Mouse (Mus musculus): Measurements from ENCODE around the gene Pip5k1c.

The Pip5k1c gene

GRCm38 (mm10) chr10:81284189-81284588 is 8.6 kb upstream of the Pip5k1c start:
- DNase-seq (ENCODE audit: low spot score) = no peak

- no peak for DNase-seq (ENCODE audit: low spot score)
These were observed 8.0 kb upstream of the Pip5k1c start for GRCm38 (mm10) chr10:81284719-81285118.

GRCm38 (mm10) chr10:81285694-81286450 is 6.9 kb upstream of the Pip5k1c start:
- DNase-seq (ENCODE audit: low spot score) = peak; percentile 94

- DNase-seq (ENCODE audit: low spot score) = no peak
These were observed 6.2 kb upstream of the Pip5k1c start for GRCm38 (mm10) chr10:81286586-81286985.

- DNase-seq (ENCODE audit: low spot score) = peak; percentile 45
These were observed 5.1 kb upstream of the Pip5k1c start for GRCm38 (mm10) chr10:81287513-81288157.

DNA sequence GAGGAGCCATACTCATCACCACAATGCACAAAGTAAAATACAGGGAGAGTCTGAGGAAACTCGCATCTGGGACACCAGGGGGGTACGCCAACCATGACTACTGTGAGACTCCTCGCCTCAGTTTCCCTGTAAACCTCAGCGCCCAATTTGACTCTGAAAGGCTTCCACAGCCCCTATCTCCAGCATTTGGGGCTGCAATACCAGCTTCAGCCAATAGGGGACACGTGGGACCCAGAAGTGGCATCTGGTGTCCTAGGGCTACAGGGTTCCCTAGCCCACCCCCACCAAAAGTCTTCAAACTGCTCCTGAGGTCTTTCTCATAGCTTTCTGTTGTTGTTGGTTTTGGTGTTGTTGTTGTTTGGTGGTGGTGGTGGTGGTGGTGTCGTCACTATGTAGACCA is 4.2 kb upstream of the Pip5k1c start:
- peak; percentile 59 for DNase-seq (ENCODE audit: low spot score)

DNA sequence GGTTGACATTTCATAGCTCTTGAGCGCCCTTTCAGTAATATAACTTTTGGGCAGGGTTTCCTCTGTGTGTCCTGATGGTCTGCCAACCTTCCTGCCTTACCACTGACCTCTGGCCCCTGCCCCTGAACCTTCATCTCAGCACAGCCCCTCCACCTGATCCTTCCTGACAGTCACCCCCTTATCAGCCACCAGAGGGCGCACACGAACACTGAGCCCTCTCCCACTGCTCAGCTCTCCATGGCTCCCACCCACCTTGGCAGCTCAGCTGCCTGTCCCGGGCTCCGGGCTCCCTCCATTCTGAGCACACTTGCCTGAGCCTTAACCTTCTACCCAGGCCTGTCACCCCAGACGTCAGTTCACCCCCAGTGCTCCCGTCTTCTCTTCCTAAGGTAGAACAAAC is 3.5 kb upstream of the Pip5k1c start:
- peak; percentile 85 for DNase-seq (ENCODE audit: low spot score)

GRCm38 (mm10) chr10:81289811-81290210 is 3.0 kb upstream of the Pip5k1c start:
- DNase-seq (ENCODE audit: low spot score) = no peak

GRCm38 (mm10) chr10:81290698-81291460 is 1.9 kb upstream of the Pip5k1c start:
- DNase-seq (ENCODE audit: low spot score) = no peak

DNA sequence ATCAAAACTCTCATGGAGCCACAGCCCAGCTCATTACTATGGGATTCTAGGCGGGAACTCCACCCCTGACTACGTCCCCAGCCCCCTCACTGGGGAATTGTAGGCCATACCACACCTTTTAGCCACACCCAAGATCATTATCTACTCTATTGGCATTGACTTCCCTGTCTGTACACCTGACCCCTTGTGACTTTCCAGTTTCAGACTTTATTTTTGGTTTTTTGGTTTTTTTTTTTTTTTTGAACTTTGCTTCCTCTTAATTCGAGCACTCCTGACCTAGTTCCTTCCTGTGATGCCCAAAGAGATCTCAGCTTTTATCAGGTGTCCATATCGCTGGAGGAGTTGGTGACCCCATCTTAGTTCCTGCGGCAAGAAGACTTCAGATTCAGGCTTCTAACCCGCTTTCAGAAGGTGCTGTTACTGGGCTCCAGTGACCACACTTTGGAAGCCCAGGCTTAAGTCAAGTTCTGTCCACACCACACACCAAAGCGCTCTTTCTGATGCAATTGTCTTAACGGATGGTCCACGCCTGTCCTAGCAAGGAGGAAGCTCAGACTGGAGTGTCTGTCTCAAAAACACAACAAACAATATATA is 1.2 kb upstream of the Pip5k1c start, which contains the start of gene Tjp3:
Tjp3 (minus strand) TSS at position 71 of the 594 bp plus-strand sequence.
- DNase-seq (ENCODE audit: low spot score) = no peak

DNA sequence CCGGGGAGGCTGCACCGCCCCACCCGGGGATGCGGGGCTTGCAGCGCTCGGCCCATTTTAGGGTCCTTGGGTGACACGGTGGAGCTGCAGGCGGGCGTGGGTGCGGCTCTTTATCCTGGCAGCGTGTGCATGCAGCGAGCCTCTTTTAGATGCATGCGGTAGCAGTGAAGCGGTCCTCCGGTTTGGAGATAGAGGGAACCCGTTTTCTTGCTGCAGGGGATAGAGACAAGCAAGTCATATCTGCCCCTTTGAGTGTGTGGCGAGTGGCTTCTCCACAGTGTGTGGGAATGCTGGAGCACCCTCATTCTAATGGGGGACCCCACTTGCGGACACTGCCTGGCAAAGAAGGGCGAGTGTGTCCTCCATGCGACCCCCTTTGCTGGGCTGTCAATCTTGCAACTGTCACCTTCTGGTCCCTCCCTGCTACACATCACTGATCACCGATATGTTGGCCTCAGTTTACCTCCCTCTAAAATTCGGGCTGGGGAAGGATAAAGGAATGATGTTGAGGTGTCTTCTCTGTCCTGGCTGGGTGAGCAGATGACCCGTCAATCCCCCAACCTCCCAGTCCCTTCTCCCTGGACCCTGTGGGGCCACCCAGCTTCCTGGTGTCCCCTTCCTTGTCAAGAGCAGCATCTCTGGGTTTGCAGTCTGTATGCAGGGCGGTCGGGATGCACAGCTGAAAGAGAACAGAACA is 719 bp downstream of the Pip5k1c start:
- DNase-seq (ENCODE audit: low spot score) = no peak

DNA sequence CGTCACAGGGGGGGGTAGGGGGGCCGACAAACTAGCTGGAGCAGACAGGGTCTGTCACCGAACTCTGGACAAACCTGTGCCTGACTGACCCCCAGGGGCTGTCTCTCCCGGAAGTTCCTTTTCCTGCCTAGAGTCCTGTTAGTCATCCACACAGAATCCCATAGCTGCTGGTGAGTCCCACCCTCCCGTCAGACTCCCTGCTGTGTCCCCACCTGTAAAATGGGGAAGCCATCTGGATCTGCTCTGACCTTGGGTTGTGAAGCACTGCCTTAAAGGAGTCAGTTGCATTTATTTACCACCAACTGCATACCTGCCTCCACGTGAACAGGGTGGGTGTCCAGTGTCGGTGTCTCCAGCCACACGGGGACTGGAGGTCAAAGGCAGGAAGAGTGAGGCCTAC is 1.7 kb downstream of the Pip5k1c start:
- no peak for DNase-seq (ENCODE audit: low spot score)

DNA sequence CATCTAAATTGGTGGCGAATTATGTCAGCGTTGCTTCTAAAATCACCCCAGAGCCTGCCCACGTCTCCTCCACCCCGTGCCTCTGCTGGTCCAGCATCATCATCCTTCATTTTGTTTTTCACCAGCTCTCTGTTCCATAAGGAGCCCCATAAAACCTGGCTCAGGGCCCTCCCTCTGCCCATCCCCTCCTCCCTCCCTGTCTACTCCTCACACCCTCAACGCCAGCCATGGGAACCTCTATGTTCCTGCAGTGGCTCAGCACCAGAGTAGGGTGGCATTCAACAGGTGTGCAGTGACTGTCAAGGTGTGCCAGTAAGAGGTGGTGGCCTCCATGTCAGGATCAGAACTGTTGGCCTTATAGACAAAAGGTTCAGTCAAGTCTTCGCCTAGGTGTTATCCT is 2.4 kb downstream of the Pip5k1c start:
- DNase-seq (ENCODE audit: low spot score) = no peak

DNA sequence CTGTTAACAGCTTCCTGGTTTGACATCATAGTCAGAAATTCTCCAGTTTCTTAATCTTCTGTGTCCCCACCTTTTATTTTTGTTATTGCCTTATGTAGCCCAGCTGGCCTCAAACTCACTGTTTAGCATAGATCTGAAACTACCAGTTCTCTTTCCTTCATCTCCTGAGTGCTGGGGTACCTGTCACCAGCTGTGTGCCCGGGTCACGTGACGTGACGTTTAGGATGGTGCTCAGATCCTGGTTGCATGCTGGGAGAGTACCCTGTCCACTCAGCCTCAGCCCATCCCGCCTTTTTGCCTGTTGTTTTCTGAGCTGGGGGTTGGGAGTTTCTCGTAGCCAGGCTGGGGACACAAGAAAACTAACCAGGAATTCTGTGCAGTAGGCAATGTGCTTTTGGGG is 4.5 kb downstream of the Pip5k1c start:
- DNase-seq (ENCODE audit: low spot score) = no peak

DNA sequence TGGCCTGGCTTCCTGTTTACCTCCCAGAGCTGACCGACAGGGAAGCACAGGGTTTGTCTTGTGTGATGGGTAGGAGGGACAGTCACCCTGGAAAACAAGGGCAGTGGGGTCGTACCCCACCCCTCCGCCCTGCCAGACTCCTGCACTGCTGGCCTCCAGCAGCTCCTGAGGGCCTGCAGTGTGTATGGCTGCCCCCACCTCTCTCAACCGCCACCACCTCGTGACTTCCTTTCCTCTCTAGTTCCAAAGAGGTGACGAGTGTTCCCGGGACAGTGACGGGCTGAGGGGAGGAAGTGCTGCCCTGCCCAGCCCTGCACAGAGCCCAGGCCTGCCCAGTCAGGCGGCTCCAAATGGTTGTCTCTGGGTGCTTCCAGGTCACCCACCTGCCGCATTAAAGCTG is 5.1 kb downstream of the Pip5k1c start:
- no peak for DNase-seq (ENCODE audit: low spot score)

DNA sequence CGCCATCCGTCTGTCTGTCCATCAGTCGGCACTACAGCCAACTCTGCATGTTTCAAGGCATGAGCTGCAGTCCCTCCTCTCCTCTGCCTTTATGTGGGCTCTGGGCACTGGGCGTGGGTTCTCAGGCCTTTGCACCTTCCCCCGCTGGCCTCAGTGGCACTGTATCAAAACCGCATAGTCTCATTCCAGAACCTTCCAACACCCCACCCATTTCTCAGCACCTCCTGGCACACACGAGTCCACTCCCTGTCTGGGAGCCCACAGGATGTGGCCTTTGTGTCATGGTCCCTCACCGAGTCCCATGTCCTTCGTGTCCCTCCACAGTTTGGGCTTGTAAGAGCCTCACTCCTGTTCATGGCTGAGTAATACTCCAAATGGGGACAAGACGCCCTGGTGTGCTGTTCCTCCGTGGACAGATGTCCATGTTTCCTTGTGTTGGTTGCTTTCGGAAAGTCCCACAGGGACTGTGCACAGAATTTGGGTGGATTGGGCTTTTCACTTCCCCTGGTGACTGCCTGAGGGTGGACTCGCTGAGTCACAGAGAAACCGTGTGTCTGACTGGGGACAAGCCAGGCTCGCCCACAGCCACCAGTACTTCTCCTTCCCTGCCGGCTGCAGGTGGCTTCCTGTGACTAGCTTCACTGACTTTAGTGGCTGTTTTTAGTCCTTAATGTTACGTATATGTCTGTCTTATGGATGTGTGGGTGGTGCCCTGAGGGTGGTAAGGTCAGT is 5.8 kb downstream of the Pip5k1c start:
- DNase-seq (ENCODE audit: low spot score) = no peak

DNA sequence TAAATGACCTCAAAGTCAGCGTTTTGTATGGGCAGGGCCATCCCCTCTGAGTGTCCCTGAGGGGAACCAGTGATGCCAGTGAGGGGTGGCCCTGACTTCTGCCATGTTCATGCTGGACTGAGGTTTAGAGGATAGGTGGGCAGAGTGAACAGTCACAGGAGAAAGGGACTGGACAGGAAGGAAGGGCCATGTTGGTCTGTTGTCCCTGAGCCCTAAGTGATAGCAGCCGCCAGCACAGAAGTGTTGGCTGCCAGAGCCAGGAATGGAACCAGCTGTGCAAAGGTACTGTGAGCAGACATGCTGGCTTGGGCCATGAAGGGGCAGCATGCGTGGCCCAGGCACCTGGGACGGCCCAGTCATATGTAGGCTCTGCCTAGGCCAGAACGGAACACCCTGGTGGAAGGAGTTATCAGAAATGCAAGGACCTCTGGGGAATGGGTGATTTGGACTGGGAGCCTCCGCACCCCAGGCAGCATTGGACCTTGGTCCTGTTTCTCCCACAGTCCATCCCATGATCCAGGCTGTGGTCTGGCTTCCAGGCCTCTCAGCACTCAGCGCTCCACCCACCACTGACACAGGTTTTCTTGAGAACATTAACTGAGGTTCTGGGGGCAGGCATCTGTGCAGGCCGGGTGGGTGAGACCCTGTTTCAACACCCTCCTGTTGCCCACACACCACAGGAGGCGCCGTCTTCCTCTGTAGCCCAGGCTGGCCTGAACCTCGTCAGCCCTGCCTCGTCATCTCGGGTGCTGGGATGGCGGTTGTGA is 7.0 kb downstream of the Pip5k1c start:
- DNase-seq (ENCODE audit: low spot score) = no peak

- no peak for DNase-seq (ENCODE audit: low spot score)
These were observed 7.7 kb downstream of the Pip5k1c start for GRCm38 (mm10) chr10:81300352-81300907.

DNA sequence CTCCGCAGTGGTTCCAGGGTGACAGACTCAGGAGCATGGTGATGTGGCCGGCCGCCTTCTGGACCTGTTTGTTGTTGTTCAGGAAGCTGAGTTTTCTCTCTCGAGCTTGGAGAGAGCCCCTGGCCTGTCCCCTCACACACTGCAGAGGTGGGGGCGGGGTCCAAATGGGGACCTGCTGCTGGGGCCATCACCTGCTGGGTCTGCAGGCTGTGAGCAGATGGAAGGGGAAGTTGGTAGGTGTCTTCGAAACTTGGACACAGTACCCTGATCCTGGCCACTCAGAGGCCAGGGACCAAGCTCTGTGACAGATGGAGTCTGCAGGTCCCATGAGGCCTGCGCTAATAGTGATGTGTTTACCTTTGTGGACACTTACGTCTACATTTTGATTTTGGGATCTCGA is 8.6 kb downstream of the Pip5k1c start:
- DNase-seq (ENCODE audit: low spot score) = no peak

DNA sequence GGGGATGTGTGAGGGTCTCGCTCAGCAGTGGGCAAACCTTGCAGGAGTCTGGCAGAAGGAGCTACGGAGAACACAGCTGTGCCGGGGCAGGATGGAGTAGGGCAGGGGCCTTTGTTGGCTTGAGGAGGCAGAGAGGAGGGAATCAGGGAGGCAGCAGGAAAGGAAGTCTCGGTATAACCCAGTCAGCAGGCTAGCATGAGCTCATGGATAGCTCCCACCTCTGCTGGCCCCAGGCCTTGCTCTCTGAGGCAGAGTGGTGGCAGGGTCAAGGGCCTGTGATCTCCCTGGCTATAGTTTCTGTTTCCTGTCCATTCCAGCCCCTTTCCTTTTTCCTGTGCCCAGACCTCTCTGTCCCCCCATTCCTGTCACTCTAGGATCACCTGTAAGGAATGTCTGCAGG is 9.5 kb downstream of the Pip5k1c start:
- DNase-seq (ENCODE audit: low spot score) = no peak
